Mouse (Mus musculus): ENCODE results near the gene Gnaq. TPM values are rescaled to one million over a fixed set of nuclear protein-coding genes. Genes with fewer than 3 reads are reported as not detected.
A peak's percentile ranks its signal among the peaks of the same experiment; 100 is the strongest.
"Not testable (repeated sequence)": the region's sequence is repeated elsewhere in the genome, so short reads cannot be mapped to it uniquely, and the experiment has no call there.

The Gnaq gene
- polyA plus RNA-seq, 1 experiment from 2014 or later: 4.0 TPM

- 42% methylated on average over 1 of the region's 1 CpGs for WGBS (ENCODE audit: insufficient replicate concordance)
- no peaks in the 10 kb centered on the region for H3K4me1 ChIP-seq (replicated peaks)
- H3K27me3 ChIP-seq: no peaks in the 10 kb centered on the region
- H3K9ac ChIP-seq: no peak overlapping the region
- no peak overlapping the region for H3K27ac ChIP-seq
- ATAC-seq (ENCODE audit: low read depth): no peak
- H3K9me3 ChIP-seq (replicated peaks): no peaks in the 10 kb centered on the region
- DNase-seq: no peak
- no peaks in the 10 kb centered on the region for H3K36me3 ChIP-seq
- H3K4me3 ChIP-seq (replicated peaks): no peak overlapping the region
- H3K4me2 ChIP-seq: no peak overlapping the region
These were observed 16.5 kb downstream of the Gnaq start for GRCm38 (mm10) chr19:16149094-16149493.

GRCm38 (mm10) chr19:16150328-16150727 is 17.7 kb downstream of the Gnaq start:
- DNase-seq: no peak
- Histone ChIP-seq H3K36me3 (no peaks in the 10 kb centered on the region), H3K4me1 (replicated peaks) (peaks cover 4% of the 10 kb centered on the region; the same call in 1 of the 2 replicates), H3K9ac (no peak overlapping the region), H3K27me3 (no peaks in the 10 kb centered on the region), H3K27ac (no peak overlapping the region), H3K4me3 (replicated peaks) (no peak overlapping the region), H3K4me2 (no peak overlapping the region), H3K9me3 (replicated peaks) (no peaks in the 10 kb centered on the region)
- no peak for ATAC-seq (ENCODE audit: low read depth)
- WGBS (ENCODE audit: insufficient replicate concordance): 63% methylated on average over 7 of the region's 7 CpGs

GRCm38 (mm10) chr19:16153851-16154250 is 21.2 kb downstream of the Gnaq start:
- Histone ChIP-seq H3K9me3 (replicated peaks) (no peaks in the 10 kb centered on the region), H3K4me2 (no peak overlapping the region), H3K4me3 (replicated peaks) (no peak overlapping the region), H3K4me1 (replicated peaks) (peaks cover 8% of the 10 kb centered on the region), H3K27me3 (no peaks in the 10 kb centered on the region), H3K27ac (no peak overlapping the region), H3K36me3 (no peaks in the 10 kb centered on the region), H3K9ac (no peak overlapping the region)
- DNase-seq: no peak
- ATAC-seq (ENCODE audit: low read depth): no peak
- WGBS (ENCODE audit: insufficient replicate concordance): 70% methylated on average over 3 of the region's 3 CpGs

- no peak overlapping the region for H3K4me2 ChIP-seq
- no peak overlapping the region for H3K27ac ChIP-seq
- H3K4me1 ChIP-seq (replicated peaks): peaks cover 8% of the 10 kb centered on the region
- ATAC-seq (ENCODE audit: low read depth): no peak
- H3K4me3 ChIP-seq (replicated peaks): no peak overlapping the region
- no peaks in the 10 kb centered on the region for H3K9me3 ChIP-seq (replicated peaks)
- no peak overlapping the region for H3K9ac ChIP-seq
- no peaks in the 10 kb centered on the region for H3K36me3 ChIP-seq
- DNase-seq: no peak
- no peaks in the 10 kb centered on the region for H3K27me3 ChIP-seq
These were observed 21.8 kb downstream of the Gnaq start for GRCm38 (mm10) chr19:16154480-16154879.

- ATAC-seq (ENCODE audit: low read depth) (no peak), DNase-seq (no peak)
- Histone ChIP-seq H3K4me2 (no peak overlapping the region), H3K27ac (no peak overlapping the region), H3K27me3 (no peaks in the 10 kb centered on the region), H3K4me1 (replicated peaks) (peaks cover 21% of the 10 kb centered on the region), H3K36me3 (no peaks in the 10 kb centered on the region), H3K9ac (no peak overlapping the region), H3K9me3 (replicated peaks) (no peaks in the 10 kb centered on the region), H3K4me3 (replicated peaks) (no peak overlapping the region)
- WGBS (ENCODE audit: insufficient replicate concordance): 76% methylated on average over 7 of the region's 7 CpGs
These were observed 24.5 kb downstream of the Gnaq start for GRCm38 (mm10) chr19:16157120-16157519.

- DNase-seq: no peak
- no peaks in the 10 kb centered on the region for H3K9me3 ChIP-seq (replicated peaks)
- H3K4me2 ChIP-seq: no peak overlapping the region
- ATAC-seq (ENCODE audit: low read depth): no peak
- no peaks in the 10 kb centered on the region for H3K27me3 ChIP-seq
- WGBS (ENCODE audit: insufficient replicate concordance): 75% methylated on average over 2 of the region's 2 CpGs
- no peak overlapping the region for H3K27ac ChIP-seq
- peaks cover 14% of the 10 kb centered on the region for H3K4me1 ChIP-seq (replicated peaks)
- H3K4me3 ChIP-seq (replicated peaks): no peak overlapping the region
- H3K9ac ChIP-seq: no peak overlapping the region
- H3K36me3 ChIP-seq: no peaks in the 10 kb centered on the region
These were observed 28.1 kb downstream of the Gnaq start for GRCm38 (mm10) chr19:16160759-16161158.

- H3K4me3 ChIP-seq (replicated peaks): no peak overlapping the region
- H3K4me2 ChIP-seq: no peak overlapping the region
- DNase-seq (no peak), ATAC-seq (ENCODE audit: low read depth) (no peak)
- H3K9me3 ChIP-seq (replicated peaks): no peaks in the 10 kb centered on the region
- peaks cover 13% of the 10 kb centered on the region for H3K4me1 ChIP-seq (replicated peaks)
- WGBS (ENCODE audit: insufficient replicate concordance): 41% methylated on average over 2 of the region's 2 CpGs
- no peaks in the 10 kb centered on the region for H3K27me3 ChIP-seq
- no peak overlapping the region for H3K9ac ChIP-seq
- H3K36me3 ChIP-seq: no peaks in the 10 kb centered on the region
- no peak overlapping the region for H3K27ac ChIP-seq
These were observed 28.6 kb downstream of the Gnaq start for GRCm38 (mm10) chr19:16161222-16161621.

GRCm38 (mm10) chr19:16164396-16164795 is 31.8 kb downstream of the Gnaq start:
- not testable (repeated sequence) for H3K27me3 ChIP-seq; H3K36me3 ChIP-seq; ATAC-seq (ENCODE audit: low read depth); H3K9ac ChIP-seq; DNase-seq; H3K4me3 ChIP-seq (replicated peaks); H3K4me2 ChIP-seq; H3K9me3 ChIP-seq (replicated peaks); H3K27ac ChIP-seq
- 79% methylated on average over 13 of the region's 13 CpGs for WGBS (ENCODE audit: insufficient replicate concordance)
- H3K4me1 ChIP-seq (replicated peaks): peaks cover 17% of the 10 kb centered on the region

GRCm38 (mm10) chr19:16167185-16167584 is 34.6 kb downstream of the Gnaq start:
- Histone ChIP-seq H3K9ac (no peak overlapping the region), H3K4me3 (replicated peaks) (no peak overlapping the region), H3K4me1 (replicated peaks) (peaks cover 8% of the 10 kb centered on the region; the same call in 1 of the 2 replicates), H3K36me3 (no peaks in the 10 kb centered on the region), H3K4me2 (no peak overlapping the region), H3K27ac (no peak overlapping the region), H3K27me3 (no peaks in the 10 kb centered on the region), H3K9me3 (replicated peaks) (no peaks in the 10 kb centered on the region)
- WGBS (ENCODE audit: insufficient replicate concordance): 61% methylated on average over 4 of the region's 4 CpGs
- ATAC-seq (ENCODE audit: low read depth) (no peak), DNase-seq (no peak)

GRCm38 (mm10) chr19:16168192-16168591 is 35.6 kb downstream of the Gnaq start:
- DNase-seq (no peak), ATAC-seq (ENCODE audit: low read depth) (no peak)
- Histone ChIP-seq H3K36me3 (no peaks in the 10 kb centered on the region), H3K4me1 (replicated peaks) (peaks cover 8% of the 10 kb centered on the region; the same call in 1 of the 2 replicates), H3K9me3 (replicated peaks) (no peaks in the 10 kb centered on the region), H3K9ac (no peak overlapping the region), H3K27me3 (no peaks in the 10 kb centered on the region), H3K4me2 (no peak overlapping the region), H3K4me3 (replicated peaks) (no peak overlapping the region), H3K27ac (peak overlapping the region; percentile 32; the same call in 1 of the 2 replicates)
- 47% methylated on average over 4 of the region's 4 CpGs for WGBS (ENCODE audit: insufficient replicate concordance)

GRCm38 (mm10) chr19:16168653-16169198 is 36.1 kb downstream of the Gnaq start:
- Histone ChIP-seq H3K27ac (peak overlapping the region; percentile 32; the same call in 1 of the 2 replicates), H3K4me1 (replicated peaks) (peaks cover 8% of the 10 kb centered on the region; the same call in 1 of the 2 replicates), H3K27me3 (no peaks in the 10 kb centered on the region), H3K36me3 (no peaks in the 10 kb centered on the region), H3K9ac (no peak overlapping the region), H3K4me3 (replicated peaks) (no peak overlapping the region), H3K9me3 (replicated peaks) (no peaks in the 10 kb centered on the region), H3K4me2 (no peak overlapping the region)
- no peak for ATAC-seq (ENCODE audit: low read depth)
- WGBS (ENCODE audit: insufficient replicate concordance): 43% methylated on average over 4 of the region's 4 CpGs
- DNase-seq: no peak

GRCm38 (mm10) chr19:16170724-16171123 is 38.1 kb downstream of the Gnaq start:
- no peak for DNase-seq
- no peak for ATAC-seq (ENCODE audit: low read depth)
- Histone ChIP-seq H3K4me1 (replicated peaks) (peaks cover 8% of the 10 kb centered on the region; the same call in 1 of the 2 replicates), H3K27me3 (no peaks in the 10 kb centered on the region), H3K4me3 (replicated peaks) (no peak overlapping the region), H3K36me3 (no peaks in the 10 kb centered on the region), H3K9ac (no peak overlapping the region), H3K27ac (no peak overlapping the region), H3K9me3 (replicated peaks) (no peaks in the 10 kb centered on the region), H3K4me2 (no peak overlapping the region)
- WGBS (ENCODE audit: insufficient replicate concordance): 68% methylated on average over 3 of the region's 3 CpGs

Data from liver, embryonic 13.5 days (tissue).